Mouse (Mus musculus): ENCODE measurements around the gene Abhd16a. TPM values are rescaled to one million over a fixed set of nuclear protein-coding genes. Genes with fewer than 3 reads are reported as not detected.
"Not testable (repeated sequence)": the region's sequence is repeated elsewhere in the genome, so short reads cannot be mapped to it uniquely, and the experiment has no call there.

Gene Abhd16a
- polyA plus RNA-seq, 1 experiment from 2014 or later: 59.9 TPM

GRCm38 (mm10) chr17:35121143-35121799 lies 32.2 kb downstream of the Abhd16a start, which contains the start of gene Gpank1:
TSS of gene Gpank1 (plus strand) at chr17:35121455.
- Histone ChIP-seq H3K27me3 (ENCODE audit: control insufficient read depth, insufficient read depth, low read length) (no peaks in the 10 kb centered on the region), H3K9me3 (ENCODE audit: control insufficient read depth, low read length) (no peaks in the 10 kb centered on the region), H3K36me3 (ENCODE audit: control insufficient read depth, insufficient read depth, low read length) (peaks cover 10% of the 10 kb centered on the region), H3K9ac (ENCODE audit: low read length) (peak within 1 kb of the TSS; percentile 93), H3K27ac (ENCODE audit: low read depth, low read length) (peak within 1 kb of the TSS; percentile 87), H3K4me2 (ENCODE audit: low read depth) (peak within 1 kb of the TSS; percentile 98), H3K4me3 (ENCODE audit: low read depth, low read length) (peak within 1 kb of the TSS; percentile 97), H3K4me1 (ENCODE audit: control insufficient read depth, insufficient read depth, low read length) (peaks cover 12% of the 10 kb centered on the region)
- DNase-seq (ENCODE audit: low spot score) (peak; percentile 99), ATAC-seq (ENCODE audit: insufficient read depth, low FRiP score, low TSS enrichment) (peak; percentile 92)
- 0% methylated on average over 50 of the region's 50 CpGs for WGBS

- H3K9me3 ChIP-seq (ENCODE audit: control insufficient read depth, low read length): no peaks in the 10 kb centered on the region
- H3K4me3 ChIP-seq (ENCODE audit: low read depth, low read length): peak within 1 kb of the TSS; percentile 97
- H3K27me3 ChIP-seq (ENCODE audit: control insufficient read depth, insufficient read depth, low read length): no peaks in the 10 kb centered on the region
- peaks cover 17% of the 10 kb centered on the region for H3K4me1 ChIP-seq (ENCODE audit: control insufficient read depth, insufficient read depth, low read length)
- peak; percentile 66 for DNase-seq (ENCODE audit: low spot score)
- WGBS: 0% methylated on average over 19 of the region's 19 CpGs
- H3K27ac ChIP-seq (ENCODE audit: low read depth, low read length): peak within 1 kb of the TSS; percentile 87
- peak within 1 kb of the TSS; percentile 93 for H3K9ac ChIP-seq (ENCODE audit: low read length)
- peaks cover 10% of the 10 kb centered on the region for H3K36me3 ChIP-seq (ENCODE audit: control insufficient read depth, insufficient read depth, low read length)
- no peak for ATAC-seq (ENCODE audit: insufficient read depth, low FRiP score, low TSS enrichment)
- peak within 1 kb of the TSS; percentile 98 for H3K4me2 ChIP-seq (ENCODE audit: low read depth)
Observed at GRCm38 (mm10) chr17:35121871-35122303, 32.8 kb downstream of the Abhd16a start, which contains the start of gene Csnk2b. TSS of gene Csnk2b (minus strand) at chr17:35122053.

- WGBS: 94% methylated on average over 9 of the region's 9 CpGs
- not testable (repeated sequence) for DNase-seq (ENCODE audit: low spot score); H3K4me2 ChIP-seq (ENCODE audit: low read depth); H3K36me3 ChIP-seq (ENCODE audit: control insufficient read depth, insufficient read depth, low read length); H3K27ac ChIP-seq (ENCODE audit: low read depth, low read length); H3K9me3 ChIP-seq (ENCODE audit: control insufficient read depth, low read length); H3K4me3 ChIP-seq (ENCODE audit: low read depth, low read length); H3K9ac ChIP-seq (ENCODE audit: low read length); ATAC-seq (ENCODE audit: insufficient read depth, low FRiP score, low TSS enrichment); H3K27me3 ChIP-seq (ENCODE audit: control insufficient read depth, insufficient read depth, low read length)
- H3K4me1 ChIP-seq (ENCODE audit: control insufficient read depth, insufficient read depth, low read length): peaks cover 17% of the 10 kb centered on the region
Observed at GRCm38 (mm10) chr17:35123287-35123686, 34.2 kb downstream of the Abhd16a start.

- WGBS: 95% methylated on average over 12 of the region's 12 CpGs
- DNase-seq (ENCODE audit: low spot score); H3K4me2 ChIP-seq (ENCODE audit: low read depth); ATAC-seq (ENCODE audit: insufficient read depth, low FRiP score, low TSS enrichment); H3K27me3 ChIP-seq (ENCODE audit: control insufficient read depth, insufficient read depth, low read length); H3K27ac ChIP-seq (ENCODE audit: low read depth, low read length); H3K36me3 ChIP-seq (ENCODE audit: control insufficient read depth, insufficient read depth, low read length); H3K4me3 ChIP-seq (ENCODE audit: low read depth, low read length); H3K9me3 ChIP-seq (ENCODE audit: control insufficient read depth, low read length); H3K9ac ChIP-seq (ENCODE audit: low read length): not testable (repeated sequence)
- peaks cover 17% of the 10 kb centered on the region for H3K4me1 ChIP-seq (ENCODE audit: control insufficient read depth, insufficient read depth, low read length)
Observed at GRCm38 (mm10) chr17:35124261-35124896, 35.3 kb downstream of the Abhd16a start.

GRCm38 (mm10) chr17:35125081-35125480 lies 36.0 kb downstream of the Abhd16a start:
- H3K4me3 ChIP-seq (ENCODE audit: low read depth, low read length): no peak overlapping the region
- no peak overlapping the region; the same call in 1 of the 2 replicates for H3K9ac ChIP-seq (ENCODE audit: low read length)
- H3K9me3 ChIP-seq (ENCODE audit: control insufficient read depth, low read length): no peaks in the 10 kb centered on the region
- H3K27ac ChIP-seq (ENCODE audit: low read depth, low read length): no peak overlapping the region
- peaks cover 16% of the 10 kb centered on the region for H3K4me1 ChIP-seq (ENCODE audit: control insufficient read depth, insufficient read depth, low read length)
- no peak for DNase-seq (ENCODE audit: low spot score)
- no peaks in the 10 kb centered on the region for H3K27me3 ChIP-seq (ENCODE audit: control insufficient read depth, insufficient read depth, low read length)
- 78% methylated on average over 1 of the region's 1 CpGs for WGBS
- no peaks in the 10 kb centered on the region; the same call in 1 of the 2 replicates for H3K36me3 ChIP-seq (ENCODE audit: control insufficient read depth, insufficient read depth, low read length)
- ATAC-seq (ENCODE audit: insufficient read depth, low FRiP score, low TSS enrichment): no peak
- no peak overlapping the region; the same call in 1 of the 2 replicates for H3K4me2 ChIP-seq (ENCODE audit: low read depth)

GRCm38 (mm10) chr17:35125578-35125977 lies 36.5 kb downstream of the Abhd16a start:
- Histone ChIP-seq H3K4me1 (ENCODE audit: control insufficient read depth, insufficient read depth, low read length) (peaks cover 11% of the 10 kb centered on the region), H3K4me2 (ENCODE audit: low read depth) (peak overlapping the region; percentile 76), H3K4me3 (ENCODE audit: low read depth, low read length) (peak overlapping the region; percentile 61), H3K27ac (ENCODE audit: low read depth, low read length) (no peak overlapping the region), H3K27me3 (ENCODE audit: control insufficient read depth, insufficient read depth, low read length) (no peaks in the 10 kb centered on the region), H3K9me3 (ENCODE audit: control insufficient read depth, low read length) (no peaks in the 10 kb centered on the region), H3K9ac (ENCODE audit: low read length) (peak overlapping the region; percentile 87), H3K36me3 (ENCODE audit: control insufficient read depth, insufficient read depth, low read length) (no peaks in the 10 kb centered on the region; the same call in 1 of the 2 replicates)
- 40% methylated on average over 6 of the region's 6 CpGs for WGBS
- no peak for ATAC-seq (ENCODE audit: insufficient read depth, low FRiP score, low TSS enrichment)
- no peak for DNase-seq (ENCODE audit: low spot score)

- Histone ChIP-seq H3K27me3 (ENCODE audit: control insufficient read depth, insufficient read depth, low read length) (no peaks in the 10 kb centered on the region), H3K27ac (ENCODE audit: low read depth, low read length) (peak within 1 kb of the TSS; percentile 73), H3K9me3 (ENCODE audit: control insufficient read depth, low read length) (no peaks in the 10 kb centered on the region), H3K4me1 (ENCODE audit: control insufficient read depth, insufficient read depth, low read length) (peaks cover 11% of the 10 kb centered on the region), H3K9ac (ENCODE audit: low read length) (peak within 1 kb of the TSS; percentile 87), H3K4me2 (ENCODE audit: low read depth) (peak within 1 kb of the TSS; percentile 76), H3K36me3 (ENCODE audit: control insufficient read depth, insufficient read depth, low read length) (no peaks in the 10 kb centered on the region; the same call in 1 of the 2 replicates), H3K4me3 (ENCODE audit: low read depth, low read length) (peak within 1 kb of the TSS; percentile 61)
- under 1% methylated on average over 36 of the region's 36 CpGs for WGBS
- peak; percentile 78 for DNase-seq (ENCODE audit: low spot score)
- peak; percentile 15; the same call in 1 of the 2 replicates for ATAC-seq (ENCODE audit: insufficient read depth, low FRiP score, low TSS enrichment)
Observed at GRCm38 (mm10) chr17:35126206-35126611, 37.1 kb downstream of the Abhd16a start, which contains the start of gene D17H6S53E. TSS of gene D17H6S53E (plus strand) at chr17:35126373.

- ATAC-seq (ENCODE audit: insufficient read depth, low FRiP score, low TSS enrichment): no peak
- 72% methylated on average over 13 of the region's 13 CpGs for WGBS
- no peak for DNase-seq (ENCODE audit: low spot score)
- Histone ChIP-seq H3K27me3 (ENCODE audit: control insufficient read depth, insufficient read depth, low read length) (no peaks in the 10 kb centered on the region), H3K4me1 (ENCODE audit: control insufficient read depth, insufficient read depth, low read length) (peaks cover 11% of the 10 kb centered on the region), H3K4me3 (ENCODE audit: low read depth, low read length) (peak overlapping the region; percentile 61), H3K9me3 (ENCODE audit: control insufficient read depth, low read length) (no peaks in the 10 kb centered on the region), H3K27ac (ENCODE audit: low read depth, low read length) (no peak overlapping the region), H3K9ac (ENCODE audit: low read length) (no peak overlapping the region), H3K4me2 (ENCODE audit: low read depth) (peak overlapping the region; percentile 76), H3K36me3 (ENCODE audit: control insufficient read depth, insufficient read depth, low read length) (no peaks in the 10 kb centered on the region; the same call in 1 of the 2 replicates)
Observed at GRCm38 (mm10) chr17:35127017-35127416, 38.0 kb downstream of the Abhd16a start.

Measured in neural tube, embryonic 11.5 days (tissue).